Mouse (Mus musculus): ENCODE data around the gene Slc4a2. TPM values are rescaled to one million over a fixed set of nuclear protein-coding genes. Genes with fewer than 3 reads are reported as not detected.

The Slc4a2 gene
- total and polyA plus RNA-seq, 2 experiments, result 15.4 to 40.4 TPM

DNA sequence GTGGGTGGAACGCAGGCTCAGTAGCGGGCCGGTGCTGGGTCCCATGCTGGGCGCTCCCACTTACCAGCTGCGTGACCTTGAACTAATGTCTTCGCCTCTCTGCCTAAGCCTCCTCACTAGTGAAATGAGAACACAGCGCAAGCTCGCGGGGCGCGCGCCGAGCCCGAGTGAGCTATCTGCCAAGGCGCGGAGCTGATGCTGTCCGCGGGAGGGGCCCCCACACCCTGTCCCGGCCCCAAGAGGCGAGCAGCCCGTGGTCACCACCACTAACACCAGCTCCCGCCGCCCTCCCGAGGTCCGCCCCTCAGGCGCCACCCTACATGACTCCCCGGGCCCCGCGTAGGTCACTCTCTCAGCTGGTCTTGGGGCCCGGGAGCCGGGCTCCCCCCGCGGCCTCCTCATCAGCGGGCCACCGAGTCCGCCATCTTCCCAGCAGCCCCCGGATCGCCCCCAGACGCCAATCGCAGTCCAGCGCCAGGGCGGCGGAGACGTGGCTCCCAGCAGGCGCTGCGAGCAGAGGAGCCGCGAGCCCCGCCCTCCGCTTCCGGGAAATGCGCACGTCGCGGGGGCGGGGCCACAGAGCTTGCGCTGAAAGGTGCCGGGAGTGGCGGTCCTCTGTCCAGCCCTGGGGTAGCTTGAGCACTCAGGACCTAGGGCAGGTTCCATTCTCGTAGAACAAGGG lies 21.2 kb downstream of the Slc4a2 start, which contains the start of gene Fastk:
Gene Fastk (minus strand): TSS at position 542 of the 682 bp plus-strand sequence.
- H3K9ac ChIP-seq (ENCODE audit: low read depth, low read length), result peak within 1 kb of the TSS; percentile 97
- TF ChIP-seq POLR2A (IDR thresholded peaks at IDR 0.05; ENCODE audit: extremely low read depth, insufficient read depth, low read length), result peak; percentile 82; the same call in 1 of the 2 replicates
- TF ChIP-seq CTCF (IDR thresholded peaks at IDR 0.05; ENCODE audit: low read depth, low read length), result no peak
- peak; percentile 70 for DNase-seq (ENCODE audit: extremely low read depth, low read depth, low spot score)
- WGBS, result under 1% methylated on average over 60 of the region's 60 CpGs
- H3K27ac ChIP-seq (replicated peaks; ENCODE audit: insufficient read depth, low read depth, low read length), result peak within 1 kb of the TSS; percentile 94
- H3K4me1 ChIP-seq (ENCODE audit: control insufficient read depth, insufficient read depth, low read length), result peaks cover 17% of the 10 kb centered on the region
- no peaks in the 10 kb centered on the region; the same call in 1 of the 2 replicates for H3K36me3 ChIP-seq (ENCODE audit: control insufficient read depth, insufficient read depth, low read length)
- H3K27me3 ChIP-seq (ENCODE audit: control insufficient read depth, insufficient read depth, low read length), result no peaks in the 10 kb centered on the region
- peaks cover 7% of the 10 kb centered on the region; the same call in 1 of the 2 replicates for H3K79me2 ChIP-seq (ENCODE audit: control insufficient read depth, insufficient read depth, low read length)
- H3K4me3 ChIP-seq (ENCODE audit: insufficient read depth, low read depth, low read length), result peak within 1 kb of the TSS; percentile 78

DNA sequence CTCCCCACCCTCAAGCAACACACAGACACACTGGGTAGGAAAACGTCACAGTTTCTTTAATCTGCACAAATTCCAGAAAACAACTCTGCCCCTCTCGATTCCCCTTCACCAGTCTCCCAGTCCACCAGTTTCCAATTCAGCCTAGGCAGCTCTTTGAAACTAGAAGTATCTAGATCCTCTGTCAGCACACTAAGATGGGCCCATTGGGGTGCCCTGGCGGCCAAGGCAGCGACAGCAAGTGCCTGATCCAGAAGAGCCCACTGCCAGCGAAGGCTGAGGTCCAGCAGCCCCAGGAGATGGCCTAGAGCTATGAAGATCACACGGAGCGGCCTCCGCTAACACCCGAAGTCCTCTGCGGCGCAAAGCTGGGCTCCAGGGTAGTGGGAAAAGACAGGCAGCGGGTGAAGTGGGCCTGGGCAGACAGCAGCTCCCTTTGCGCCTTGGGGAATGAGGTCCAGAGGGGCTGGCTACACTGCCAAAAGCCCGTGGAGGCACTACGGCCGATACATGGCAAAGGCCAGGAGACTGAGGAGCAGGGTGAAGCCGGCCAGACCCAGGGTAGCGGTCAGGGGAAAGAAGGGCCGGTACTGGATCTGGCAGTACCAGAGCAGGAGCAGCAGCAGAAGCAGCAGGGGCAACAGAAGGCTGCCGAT lies 21.9 kb downstream of the Slc4a2 start:
- Histone ChIP-seq H3K36me3 (ENCODE audit: control insufficient read depth, insufficient read depth, low read length) (no peaks in the 10 kb centered on the region; the same call in 1 of the 2 replicates), H3K4me1 (ENCODE audit: control insufficient read depth, insufficient read depth, low read length) (peaks cover 17% of the 10 kb centered on the region), H3K79me2 (ENCODE audit: control insufficient read depth, insufficient read depth, low read length) (peaks cover 7% of the 10 kb centered on the region; the same call in 1 of the 2 replicates), H3K27me3 (ENCODE audit: control insufficient read depth, insufficient read depth, low read length) (no peaks in the 10 kb centered on the region), H3K4me3 (ENCODE audit: insufficient read depth, low read depth, low read length) (peak overlapping the region; percentile 78), H3K27ac (replicated peaks; ENCODE audit: insufficient read depth, low read depth, low read length) (peak overlapping the region; percentile 82), H3K9ac (ENCODE audit: low read depth, low read length) (peak overlapping the region; percentile 70)
- no peak for TF ChIP-seq POLR2A (IDR thresholded peaks at IDR 0.05; ENCODE audit: extremely low read depth, insufficient read depth, low read length)
- no peak for TF ChIP-seq CTCF (IDR thresholded peaks at IDR 0.05; ENCODE audit: low read depth, low read length)
- 49% methylated on average over 20 of the region's 20 CpGs for WGBS
- no peak for DNase-seq (ENCODE audit: extremely low read depth, low read depth, low spot score)

DNA sequence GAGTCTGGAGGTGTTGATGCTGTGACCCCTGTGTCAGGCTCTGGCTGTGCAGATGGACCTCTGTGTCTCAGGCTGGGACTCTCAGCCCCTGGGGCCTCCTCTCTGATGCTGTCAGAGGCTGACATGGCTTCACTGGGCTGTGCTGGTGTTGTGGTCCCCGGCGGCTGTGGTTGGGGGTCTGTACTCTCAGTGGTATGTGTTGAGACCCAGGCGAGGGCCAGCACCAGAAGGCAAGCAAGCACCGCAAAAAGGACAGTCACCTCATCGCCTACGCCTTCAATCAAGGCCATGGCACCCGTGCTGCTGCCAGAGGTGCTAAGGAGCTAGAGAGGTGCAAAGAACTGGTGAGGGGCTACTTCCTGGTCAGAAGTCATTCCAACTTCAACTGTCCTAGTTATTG lies 23.0 kb downstream of the Slc4a2 start:
- TF ChIP-seq POLR2A (IDR thresholded peaks at IDR 0.05; ENCODE audit: extremely low read depth, insufficient read depth, low read length), result no peak
- TF ChIP-seq CTCF (IDR thresholded peaks at IDR 0.05; ENCODE audit: low read depth, low read length), result no peak
- H3K4me3 ChIP-seq (ENCODE audit: insufficient read depth, low read depth, low read length), result no peak overlapping the region
- no peak for DNase-seq (ENCODE audit: extremely low read depth, low read depth, low spot score)
- no peak overlapping the region for H3K9ac ChIP-seq (ENCODE audit: low read depth, low read length)
- H3K79me2 ChIP-seq (ENCODE audit: control insufficient read depth, insufficient read depth, low read length), result peaks cover 7% of the 10 kb centered on the region; the same call in 1 of the 2 replicates
- no peaks in the 10 kb centered on the region for H3K36me3 ChIP-seq (ENCODE audit: control insufficient read depth, insufficient read depth, low read length)
- H3K27me3 ChIP-seq (ENCODE audit: control insufficient read depth, insufficient read depth, low read length), result no peaks in the 10 kb centered on the region
- H3K27ac ChIP-seq (replicated peaks; ENCODE audit: insufficient read depth, low read depth, low read length), result no peak overlapping the region
- H3K4me1 ChIP-seq (ENCODE audit: control insufficient read depth, insufficient read depth, low read length), result peaks cover 19% of the 10 kb centered on the region
- WGBS, result 98% methylated on average over 7 of the region's 7 CpGs

DNA sequence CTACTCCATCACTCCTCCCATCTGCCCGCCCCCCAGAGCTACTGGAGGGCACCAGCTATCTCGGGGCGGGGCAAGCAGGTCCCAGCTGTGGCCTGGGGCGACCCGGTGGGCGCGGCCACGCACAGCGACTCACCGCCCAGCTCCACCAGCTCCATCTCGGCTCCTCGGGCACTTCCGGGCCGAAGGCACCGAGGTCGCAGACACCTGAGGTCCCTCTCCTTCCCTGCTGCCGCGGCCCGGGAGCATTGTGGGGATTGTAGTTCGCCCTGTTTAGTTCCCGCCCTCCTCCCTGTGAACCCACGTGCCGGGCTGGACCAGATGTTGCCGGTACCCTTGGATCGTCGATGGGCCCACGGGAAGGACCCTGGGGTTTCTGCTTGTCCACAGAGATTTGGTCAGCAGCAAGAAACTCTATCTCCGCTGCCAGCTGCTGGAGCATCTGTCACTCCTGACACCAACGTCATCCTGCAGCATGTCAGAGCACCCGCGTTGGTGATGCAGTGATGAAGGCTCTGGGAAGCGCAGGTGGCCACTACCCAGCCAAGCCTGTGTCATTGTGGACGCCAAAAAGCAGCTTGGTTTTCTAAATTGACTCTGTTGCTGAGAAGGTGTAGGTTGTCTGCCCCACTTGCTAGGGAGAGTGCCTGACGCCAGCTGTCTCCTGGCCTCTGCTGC lies 24.1 kb downstream of the Slc4a2 start, which contains the start of gene Tmub1:
Gene Tmub1 (minus strand): TSS at position 231 of the 675 bp plus-strand sequence.
- 4% methylated on average over 34 of the region's 34 CpGs for WGBS
- H3K36me3 ChIP-seq (ENCODE audit: control insufficient read depth, insufficient read depth, low read length), result no peaks in the 10 kb centered on the region
- DNase-seq (ENCODE audit: extremely low read depth, low read depth, low spot score), result peak; percentile 88
- peaks cover 20% of the 10 kb centered on the region for H3K4me1 ChIP-seq (ENCODE audit: control insufficient read depth, insufficient read depth, low read length)
- no peak for TF ChIP-seq CTCF (IDR thresholded peaks at IDR 0.05; ENCODE audit: low read depth, low read length)
- no peak for TF ChIP-seq POLR2A (IDR thresholded peaks at IDR 0.05; ENCODE audit: extremely low read depth, insufficient read depth, low read length)
- H3K27me3 ChIP-seq (ENCODE audit: control insufficient read depth, insufficient read depth, low read length), result no peaks in the 10 kb centered on the region
- H3K79me2 ChIP-seq (ENCODE audit: control insufficient read depth, insufficient read depth, low read length), result peaks cover 12% of the 10 kb centered on the region
- peak within 1 kb of the TSS; percentile 51 for H3K4me3 ChIP-seq (ENCODE audit: insufficient read depth, low read depth, low read length)
- H3K27ac ChIP-seq (replicated peaks; ENCODE audit: insufficient read depth, low read depth, low read length), result peak within 1 kb of the TSS; percentile 66
- H3K9ac ChIP-seq (ENCODE audit: low read depth, low read length), result peak within 1 kb of the TSS; percentile 54

DNA sequence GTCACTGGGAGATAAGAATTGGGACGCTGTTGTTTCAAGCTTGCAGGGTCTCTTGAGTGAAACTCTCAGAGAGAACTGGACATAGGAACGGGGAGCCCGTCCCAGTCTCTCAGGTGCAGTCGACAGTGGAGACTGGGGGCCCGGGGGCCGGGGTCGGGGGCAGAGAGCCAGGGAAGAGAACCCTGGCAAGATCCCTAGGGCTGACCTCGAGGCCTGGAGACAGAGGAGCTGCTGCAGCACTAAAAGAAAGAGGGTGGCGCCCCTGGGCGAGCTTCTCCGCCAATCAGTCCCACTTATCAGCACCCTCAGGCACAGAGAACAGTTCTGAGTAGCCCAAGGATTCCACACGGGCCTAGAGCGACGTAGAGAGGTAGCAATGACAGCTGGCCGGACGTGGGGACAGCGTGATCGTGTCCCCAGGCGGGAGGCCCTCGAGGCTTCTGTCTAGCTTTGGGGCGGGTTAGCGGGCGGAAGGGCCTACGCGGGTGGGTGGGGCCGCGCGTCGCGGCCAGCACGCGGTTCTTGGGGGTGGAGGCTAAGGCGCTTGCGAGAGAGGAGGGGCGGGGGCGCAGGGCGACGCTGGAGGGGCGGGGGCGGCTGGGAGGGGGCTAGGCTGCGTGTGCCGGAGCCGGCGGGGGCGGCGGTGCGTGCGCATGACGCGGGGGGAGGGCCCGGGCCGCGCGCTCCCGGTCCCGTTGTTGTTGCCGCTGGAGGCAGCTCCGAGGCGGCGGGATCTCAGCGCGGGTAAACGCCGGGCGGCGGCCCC lies 27.8 kb downstream of the Slc4a2 start:
- TF ChIP-seq POLR2A (IDR thresholded peaks at IDR 0.05; ENCODE audit: extremely low read depth, insufficient read depth, low read length) (peak; percentile 67; the same call in 1 of the 2 replicates), CTCF (IDR thresholded peaks at IDR 0.05; ENCODE audit: low read depth, low read length) (no peak)
- 7% methylated on average over 58 of the region's 66 CpGs for WGBS
- DNase-seq (ENCODE audit: extremely low read depth, low read depth, low spot score), result peak; percentile 78
- H3K27me3 ChIP-seq (ENCODE audit: control insufficient read depth, insufficient read depth, low read length), result no peaks in the 10 kb centered on the region
- no peaks in the 10 kb centered on the region for H3K36me3 ChIP-seq (ENCODE audit: control insufficient read depth, insufficient read depth, low read length)
- peaks cover 29% of the 10 kb centered on the region for H3K79me2 ChIP-seq (ENCODE audit: control insufficient read depth, insufficient read depth, low read length)
- H3K27ac ChIP-seq (replicated peaks; ENCODE audit: insufficient read depth, low read depth, low read length), result peak overlapping the region; percentile 72
- peaks cover 17% of the 10 kb centered on the region for H3K4me1 ChIP-seq (ENCODE audit: control insufficient read depth, insufficient read depth, low read length)
- H3K4me3 ChIP-seq (ENCODE audit: insufficient read depth, low read depth, low read length), result peak overlapping the region; percentile 73
- peak overlapping the region; percentile 86 for H3K9ac ChIP-seq (ENCODE audit: low read depth, low read length)

All from liver, adult 2 months (tissue).